Mouse (Mus musculus): Measurements from ENCODE around the gene Calm4.
"Not testable (repeated sequence)": the region's sequence is repeated elsewhere in the genome, so short reads cannot be mapped to it uniquely, and the experiment has no call there.

Calm4 gene

GRCm38 (mm10) chr13:3837312-3837807 is at the start of gene Calm4:
Calm4 (plus strand) TSS chr13:3837757.
- DNase-seq (ENCODE audit: low spot score in 2 of 2), result not testable (repeated sequence)

GRCm38 (mm10) chr13:3788588-3788987 is 49.0 kb upstream of the Calm4 start:
- no peak for DNase-seq (ENCODE audit: low spot score in 2 of 2)

GRCm38 (mm10) chr13:3789531-3789930 is 48.0 kb upstream of the Calm4 start:
- no peak for DNase-seq (ENCODE audit: low spot score in 2 of 2)

- no peak for DNase-seq (ENCODE audit: low spot score in 2 of 2)
These were observed 40.9 kb upstream of the Calm4 start for GRCm38 (mm10) chr13:3796649-3797048.

- DNase-seq (ENCODE audit: low spot score in 2 of 2), result no peak
These were observed 38.8 kb upstream of the Calm4 start for GRCm38 (mm10) chr13:3798751-3799150.

GRCm38 (mm10) chr13:3799386-3799785 is 38.2 kb upstream of the Calm4 start:
- DNase-seq (ENCODE audit: low spot score in 2 of 2), result no peak

GRCm38 (mm10) chr13:3804186-3804585 is 33.4 kb upstream of the Calm4 start, which contains the start of gene Calml3:
Calml3 (minus strand) TSS chr13:3804316.
- DNase-seq (ENCODE audit: low spot score in 2 of 2), result no peak

- DNase-seq (ENCODE audit: low spot score in 2 of 2), result no peak
These were observed 32.4 kb upstream of the Calm4 start for GRCm38 (mm10) chr13:3805132-3805531.

- DNase-seq (ENCODE audit: low spot score in 2 of 2), result no peak
These were observed 31.9 kb upstream of the Calm4 start for GRCm38 (mm10) chr13:3805638-3806037.

GRCm38 (mm10) chr13:3807131-3807827 is 30.3 kb upstream of the Calm4 start:
- DNase-seq (ENCODE audit: low spot score in 2 of 2), result no peak

- no peak for DNase-seq (ENCODE audit: low spot score in 2 of 2)
These were observed 19.4 kb upstream of the Calm4 start for GRCm38 (mm10) chr13:3818012-3818739.

GRCm38 (mm10) chr13:3818740-3819076 is 18.8 kb upstream of the Calm4 start:
- no peak for DNase-seq (ENCODE audit: low spot score in 2 of 2)

GRCm38 (mm10) chr13:3822105-3822504 is 15.5 kb upstream of the Calm4 start:
- no peak for DNase-seq (ENCODE audit: low spot score in 2 of 2)

- no peak for DNase-seq (ENCODE audit: low spot score in 2 of 2)
These were observed 11.8 kb upstream of the Calm4 start for GRCm38 (mm10) chr13:3825726-3826125.

GRCm38 (mm10) chr13:3831546-3831945 is 6.0 kb upstream of the Calm4 start:
- DNase-seq (ENCODE audit: low spot score in 2 of 2), result no peak

GRCm38 (mm10) chr13:3831994-3832393 is 5.6 kb upstream of the Calm4 start:
- no peak for DNase-seq (ENCODE audit: low spot score in 2 of 2)

GRCm38 (mm10) chr13:3832450-3832849 is 5.1 kb upstream of the Calm4 start:
- no peak for DNase-seq (ENCODE audit: low spot score in 2 of 2)

GRCm38 (mm10) chr13:3833644-3834043 is 3.9 kb upstream of the Calm4 start:
- DNase-seq (ENCODE audit: low spot score in 2 of 2), result not testable (repeated sequence)

- DNase-seq (ENCODE audit: low spot score in 2 of 2), result not testable (repeated sequence)
These were observed 3.1 kb downstream of the Calm4 start for GRCm38 (mm10) chr13:3840662-3841061.

GRCm38 (mm10) chr13:3850330-3850729 is 12.8 kb downstream of the Calm4 start:
- DNase-seq (ENCODE audit: low spot score in 2 of 2), result no peak

GRCm38 (mm10) chr13:3853648-3854333 is 16.2 kb downstream of the Calm4 start, which contains the start of gene Calm5:
Calm5 (plus strand) TSS chr13:3854173.
- not testable (repeated sequence) for DNase-seq (ENCODE audit: low spot score in 2 of 2)

GRCm38 (mm10) chr13:3854856-3855255 is 17.3 kb downstream of the Calm4 start:
- no peak for DNase-seq (ENCODE audit: low spot score in 2 of 2)
